Mouse (Mus musculus) lung, adult 2 months (tissue): Measurements from ENCODE around the gene Tnip3. TPM values are rescaled to one million over a fixed set of nuclear protein-coding genes. Genes with fewer than 3 reads are reported as not detected.

Experiments used
- DNase-seq: peaks from one replicate; pipeline ENCODE4 v3.0.0; 2022
- H3K4me1 ChIP-seq: fragments of 200-500 bp; 2 replicates; pipeline ENCODE4 v1.6.1; 2011; ENCODE audit warnings: low read length; ENCODE audit not compliant: control insufficient read depth, insufficient read depth
- H3K4me3 ChIP-seq: fragments of 200-500 bp; replicated peaks from 2 replicates; pipeline ENCODE3; 2011; ENCODE audit warnings: low read depth, mild to moderate bottlenecking, control low read depth, low read length; ENCODE audit errors: extremely low read depth
- CTCF ChIP-seq: fragments of 200-500 bp; IDR thresholded peaks from 2 replicates; pipeline ENCODE4 v1.5.1; 2011; ENCODE audit warnings: mild to moderate bottlenecking, low read length, control low read depth; ENCODE audit not compliant: insufficient read depth
- POLR2A ChIP-seq: fragments of 200-500 bp; IDR thresholded peaks from 2 replicates; pipeline ENCODE4 v1.6.1; 2011; ENCODE audit warnings: low read depth, mild to moderate bottlenecking, control low read depth, low read length, borderline replicate concordance; ENCODE audit errors: extremely low read depth
- WGBS: fragments of 180-500 bp; shearing (Covaris S2); methylation state at CpG from one replicate; pipeline ENCODE4 v1.1.7; 2018; 5-methylcytosine and 5-hydroxymethylcytosine counted together
- polyA plus RNA-seq: library from polyadenylated mRNA; depleted of rRNA; stranded (reverse); fragments of >200 nt; gene quantifications from 2 replicates; pipeline ENCODE4 v1.2.3, GENCODE M21; 2012; rRNA removed

Tnip3 gene
- polyA plus RNA-seq, 1 experiment: 0.79 TPM

GRCm38 (mm10) chr6:65663990-65664389 lies 138.9 kb downstream of the Tnip3 start:
- Histone ChIP-seq H3K4me3 (no peak overlapping the region), H3K4me1 (no peaks in the 10 kb centered on the region)
- no peak for DNase-seq
- no peak for TF ChIP-seq POLR2A
- no peak for TF ChIP-seq CTCF
- 50% methylated on average over 6 of the region's 6 CpGs for whole genome bisulfite sequencing

- 88% methylated on average over 3 of the region's 3 CpGs for WGBS
- TF ChIP-seq CTCF: no peak
- no peak for TF ChIP-seq POLR2A
- no peak overlapping the region for H3K4me3 ChIP-seq
- DNase-seq: no peak
- peaks cover 4% of the 10 kb centered on the region; the same call in 1 of the 2 replicates for H3K4me1 ChIP-seq
These were observed 141.2 kb downstream of the Tnip3 start for GRCm38 (mm10) chr6:65666295-65666694.

- WGBS: 64% methylated on average over 2 of the region's 2 CpGs
- H3K4me3 ChIP-seq: no peak overlapping the region
- H3K4me1 ChIP-seq: peaks cover 4% of the 10 kb centered on the region; the same call in 1 of the 2 replicates
- DNase-seq: no peak
- TF ChIP-seq CTCF (no peak), POLR2A (no peak)
These were observed 144.9 kb downstream of the Tnip3 start for GRCm38 (mm10) chr6:65669971-65670370.

- no peak for DNase-seq
- peaks cover 4% of the 10 kb centered on the region; the same call in 1 of the 2 replicates for H3K4me1 ChIP-seq
- TF ChIP-seq POLR2A: no peak
- H3K4me3 ChIP-seq: peak overlapping the region; percentile 67
- WGBS: 19% methylated on average over 21 of the region's 21 CpGs
These were observed 145.9 kb downstream of the Tnip3 start for GRCm38 (mm10) chr6:65670981-65671411.

- H3K4me1 ChIP-seq: peaks cover 4% of the 10 kb centered on the region; the same call in 1 of the 2 replicates
- peak within 1 kb of the TSS; percentile 67 for H3K4me3 ChIP-seq
- peak; percentile 76 for DNase-seq
- under 1% methylated on average over 34 of the region's 45 CpGs for WGBS
- TF ChIP-seq POLR2A: peak; percentile 86; the same call in 1 of the 2 replicates
- no peak for TF ChIP-seq CTCF
These were observed 146.3 kb downstream of the Tnip3 start, which contains the start of gene Ndnf for GRCm38 (mm10) chr6:65671451-65671850. Gene Ndnf (plus strand): TSS chr6:65671590.

GRCm38 (mm10) chr6:65672131-65673031 lies 147.3 kb downstream of the Tnip3 start:
- TF ChIP-seq POLR2A (no peak), CTCF (no peak)
- Histone ChIP-seq H3K4me3 (peak overlapping the region; percentile 61), H3K4me1 (peaks cover 4% of the 10 kb centered on the region; the same call in 1 of the 2 replicates)
- DNase-seq: peak; percentile 51
- WGBS: under 1% methylated on average over 57 of the region's 57 CpGs

Other genes with a start within 250 kb of the Tnip3 start
- gene C130060K24Rik, start 144.2 kb upstream of the Tnip3 start, polyA plus RNA-seq: not detected in 2 replicates
- 23.0 and 43.8 TPM in 2 replicates for gene Ndnf, start 146.3 kb downstream of the Tnip3 start, polyA plus RNA-seq